Mouse (Mus musculus): ENCODE data around the gene Pigq. TPM values are rescaled to one million over a fixed set of nuclear protein-coding genes. Genes with fewer than 3 reads are reported as not detected.

The Pigq gene
- polyA plus RNA-seq, 1 experiment from 2014 or later, result 51.4 TPM

DNA sequence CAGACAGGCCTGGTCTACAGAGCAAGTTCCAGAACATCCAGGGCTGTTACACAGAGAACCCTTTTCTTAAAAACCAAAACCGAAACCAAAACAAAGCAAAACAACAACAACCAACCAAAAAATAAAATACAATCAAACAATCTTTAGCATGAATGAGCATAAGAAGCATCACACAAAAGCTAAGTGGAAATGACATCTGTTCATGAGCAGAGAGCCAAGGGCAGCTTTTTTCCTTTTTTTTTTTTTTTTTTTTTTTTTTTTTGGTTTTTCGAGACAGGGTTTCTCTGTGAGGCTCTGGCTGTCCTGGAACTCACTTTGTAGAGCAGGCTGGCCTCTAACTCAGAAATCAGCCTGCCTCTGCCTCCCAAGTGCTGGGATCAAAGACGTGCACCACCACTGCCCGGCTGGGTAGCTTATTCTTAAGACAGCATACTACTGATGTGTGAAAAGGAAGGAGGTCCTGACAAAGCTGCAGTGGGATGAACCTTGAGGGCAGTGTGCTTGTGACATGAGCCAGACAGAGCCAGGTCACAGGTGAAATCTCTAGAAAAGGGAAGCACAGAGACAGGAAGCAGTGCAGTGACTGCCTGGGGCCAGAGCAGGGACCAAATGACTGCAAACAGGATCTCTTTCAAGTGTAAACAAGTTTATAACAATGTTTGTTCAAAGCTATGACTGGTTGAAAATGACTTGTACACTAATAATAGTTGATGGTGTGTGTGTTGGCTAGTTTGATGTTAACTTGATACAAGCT is 26.4 kb upstream of the Pigq start:
- no peaks in the 10 kb centered on the region for H3K4me1 ChIP-seq
- WGBS, result 89% methylated on average over 4 of the region's 4 CpGs
- no peak overlapping the region for H3K9ac ChIP-seq
- no peaks in the 10 kb centered on the region for H3K27me3 ChIP-seq
- no peak overlapping the region for H3K4me2 ChIP-seq
- H3K36me3 ChIP-seq (replicated peaks), result peaks cover 3% of the 10 kb centered on the region; the same call in 1 of the 2 replicates
- H3K9me3 ChIP-seq, result no peaks in the 10 kb centered on the region
- no peak overlapping the region for H3K4me3 ChIP-seq (replicated peaks)
- H3K27ac ChIP-seq, result no peak overlapping the region
- ATAC-seq (ENCODE audit: low FRiP score), result no peak

DNA sequence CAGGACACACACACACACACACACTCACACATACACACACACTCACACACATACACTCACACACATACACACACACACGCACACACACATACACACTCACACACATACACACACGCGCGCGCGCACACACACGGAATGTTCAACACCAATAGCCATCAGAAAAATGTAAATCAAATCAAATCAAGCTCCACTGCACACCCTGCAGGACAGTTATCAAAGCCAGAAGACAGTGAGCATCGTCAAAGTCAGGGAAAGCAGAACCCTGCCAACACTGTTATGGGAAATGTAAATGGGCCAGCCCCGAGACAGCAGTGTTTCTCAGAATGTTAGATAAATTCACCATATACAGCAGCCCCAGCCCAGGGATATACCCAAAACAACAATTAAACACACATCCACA is 25.7 kb upstream of the Pigq start:
- H3K4me1 ChIP-seq, result no peaks in the 10 kb centered on the region
- no peaks in the 10 kb centered on the region for H3K27me3 ChIP-seq
- no peak overlapping the region for H3K27ac ChIP-seq
- H3K36me3 ChIP-seq (replicated peaks), result peaks cover 3% of the 10 kb centered on the region; the same call in 1 of the 2 replicates
- no peak overlapping the region for H3K4me3 ChIP-seq (replicated peaks)
- H3K9me3 ChIP-seq, result no peaks in the 10 kb centered on the region
- WGBS, result 95% methylated on average over 9 of the region's 9 CpGs
- ATAC-seq (ENCODE audit: low FRiP score), result no peak
- H3K4me2 ChIP-seq, result no peak overlapping the region
- no peak overlapping the region for H3K9ac ChIP-seq

DNA sequence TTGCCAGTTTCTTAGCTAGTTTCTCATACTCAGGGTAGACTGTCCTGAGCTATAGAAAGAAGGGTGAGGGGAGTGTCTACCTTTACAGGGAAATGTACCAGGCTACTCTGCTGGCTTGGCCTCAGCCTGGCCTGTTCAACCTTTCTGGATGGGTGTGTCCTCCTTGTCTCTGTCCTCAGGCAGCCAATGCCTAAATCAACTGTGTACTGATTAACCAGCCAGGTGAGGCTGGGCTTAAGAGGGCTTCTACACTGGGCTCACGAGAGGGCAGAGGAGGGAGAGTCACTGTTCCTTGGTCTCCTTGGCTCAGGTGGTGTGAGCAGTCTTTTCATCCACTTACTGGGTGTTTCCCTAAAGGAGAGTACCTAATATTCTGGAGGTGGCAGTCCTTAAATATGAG is 23.4 kb upstream of the Pigq start:
- WGBS, result 84% methylated on average over 1 of the region's 1 CpGs
- no peaks in the 10 kb centered on the region for H3K27me3 ChIP-seq
- no peak overlapping the region for H3K4me3 ChIP-seq (replicated peaks)
- no peak overlapping the region for H3K27ac ChIP-seq
- ATAC-seq (ENCODE audit: low FRiP score), result no peak
- no peak overlapping the region for H3K9ac ChIP-seq
- H3K4me2 ChIP-seq, result no peak overlapping the region
- H3K9me3 ChIP-seq, result no peaks in the 10 kb centered on the region
- H3K36me3 ChIP-seq (replicated peaks), result peaks cover 18% of the 10 kb centered on the region
- no peaks in the 10 kb centered on the region for H3K4me1 ChIP-seq

DNA sequence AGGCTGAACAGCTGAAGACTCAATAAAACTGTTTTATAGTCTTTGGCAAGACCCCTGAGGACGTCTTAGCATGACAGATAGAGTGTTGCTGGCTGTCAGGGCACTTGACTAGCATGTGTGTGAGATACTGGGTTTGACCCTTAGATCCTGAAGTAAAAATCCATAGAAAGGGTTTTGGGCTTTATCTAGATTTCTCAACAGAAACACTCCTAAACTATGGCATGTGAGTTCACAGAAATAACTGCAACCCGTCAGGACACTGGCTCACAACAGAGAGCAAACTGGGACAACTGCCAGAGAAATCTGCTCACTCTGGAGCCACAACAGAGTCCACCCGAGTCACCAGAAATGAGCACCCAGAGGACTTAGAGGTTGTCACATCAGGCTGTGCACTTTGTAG is 22.9 kb upstream of the Pigq start:
- WGBS, result 85% methylated on average over 3 of the region's 3 CpGs
- peaks cover 24% of the 10 kb centered on the region for H3K36me3 ChIP-seq (replicated peaks)
- H3K4me1 ChIP-seq, result no peaks in the 10 kb centered on the region
- no peaks in the 10 kb centered on the region for H3K27me3 ChIP-seq
- ATAC-seq (ENCODE audit: low FRiP score), result no peak
- no peaks in the 10 kb centered on the region for H3K9me3 ChIP-seq
- no peak overlapping the region for H3K9ac ChIP-seq
- H3K27ac ChIP-seq, result no peak overlapping the region
- no peak overlapping the region for H3K4me2 ChIP-seq
- no peak overlapping the region for H3K4me3 ChIP-seq (replicated peaks)

DNA sequence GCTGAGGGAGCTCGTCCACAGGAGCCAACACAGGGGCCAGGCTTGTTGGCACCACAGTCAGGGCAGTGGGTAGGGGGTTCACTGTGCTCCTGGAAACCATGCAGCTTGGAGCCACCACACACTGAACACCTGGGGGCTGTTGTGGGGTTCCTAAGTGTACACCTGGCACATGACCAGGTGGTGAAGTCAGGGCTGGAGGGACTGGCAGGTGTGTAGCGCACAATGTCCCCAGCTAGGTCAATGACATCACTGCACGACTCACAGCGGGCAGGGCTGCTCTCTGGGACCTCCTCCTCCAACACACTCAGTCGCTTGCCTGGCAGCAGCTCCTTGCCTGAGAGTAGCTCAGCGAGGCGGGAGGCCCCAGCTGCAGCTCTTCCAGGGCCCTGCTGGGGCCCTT is 19.5 kb upstream of the Pigq start:
- ATAC-seq (ENCODE audit: low FRiP score), result no peak
- 91% methylated on average over 7 of the region's 7 CpGs for WGBS
- Histone ChIP-seq H3K27me3 (no peaks in the 10 kb centered on the region), H3K4me3 (replicated peaks) (no peak overlapping the region), H3K9me3 (no peaks in the 10 kb centered on the region), H3K36me3 (replicated peaks) (peaks cover 50% of the 10 kb centered on the region), H3K4me1 (no peaks in the 10 kb centered on the region), H3K27ac (no peak overlapping the region), H3K9ac (no peak overlapping the region), H3K4me2 (no peak overlapping the region)

DNA sequence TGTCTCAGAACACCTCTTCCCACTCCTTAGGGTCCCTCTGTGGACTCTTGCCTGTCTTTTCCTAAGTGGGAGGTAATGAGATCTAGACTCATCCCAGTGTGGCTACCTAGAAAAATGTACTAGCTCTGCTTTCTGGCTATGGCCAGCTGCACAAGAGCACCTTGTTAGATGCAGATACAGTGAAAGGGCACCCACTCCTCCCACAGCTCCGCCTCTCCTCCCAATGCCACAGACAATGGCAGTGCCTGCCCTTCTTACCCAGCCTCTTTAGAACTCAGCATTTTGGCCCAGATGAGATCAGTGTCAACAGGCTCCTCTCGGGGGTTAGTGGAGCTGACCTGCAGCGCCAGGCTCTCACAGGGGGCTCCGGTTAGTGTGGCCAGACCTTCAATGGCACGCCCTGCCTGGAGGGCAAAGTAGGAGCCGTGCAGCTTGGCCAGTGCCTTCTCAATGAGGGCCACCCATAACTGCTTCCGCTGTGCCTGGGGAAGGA is 17.7 kb upstream of the Pigq start:
- Histone ChIP-seq H3K27ac (no peak overlapping the region), H3K4me1 (no peaks in the 10 kb centered on the region), H3K9me3 (no peaks in the 10 kb centered on the region), H3K36me3 (replicated peaks) (peaks cover 62% of the 10 kb centered on the region), H3K9ac (no peak overlapping the region), H3K4me2 (no peak overlapping the region), H3K27me3 (no peaks in the 10 kb centered on the region), H3K4me3 (replicated peaks) (no peak overlapping the region)
- no peak for ATAC-seq (ENCODE audit: low FRiP score)
- WGBS, result 90% methylated on average over 7 of the region's 7 CpGs

DNA sequence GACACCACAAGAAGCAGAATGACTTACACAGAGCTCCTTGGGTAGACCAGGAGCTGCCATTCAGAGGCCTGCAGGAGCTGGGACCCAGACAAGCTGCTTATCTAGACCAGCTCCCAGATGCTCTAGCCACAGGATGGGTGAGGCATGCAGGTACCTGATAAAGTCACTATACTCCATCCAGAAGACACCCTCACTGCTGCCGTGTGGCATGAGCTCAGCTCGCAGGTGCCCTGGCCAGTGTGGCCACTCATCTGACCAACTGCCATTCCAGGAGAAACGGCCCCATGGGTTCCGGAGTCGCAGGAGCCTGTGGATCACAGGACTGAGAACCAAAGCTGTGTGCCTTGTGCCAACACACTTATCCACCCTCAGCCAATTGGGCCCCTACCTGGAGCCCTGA is 16.8 kb upstream of the Pigq start:
- 98% methylated on average over 5 of the region's 5 CpGs for WGBS
- peaks cover 65% of the 10 kb centered on the region for H3K36me3 ChIP-seq (replicated peaks)
- no peaks in the 10 kb centered on the region for H3K9me3 ChIP-seq
- H3K27ac ChIP-seq, result no peak overlapping the region
- no peak overlapping the region for H3K4me2 ChIP-seq
- no peak overlapping the region for H3K4me3 ChIP-seq (replicated peaks)
- no peak overlapping the region for H3K9ac ChIP-seq
- no peaks in the 10 kb centered on the region for H3K27me3 ChIP-seq
- no peaks in the 10 kb centered on the region for H3K4me1 ChIP-seq
- ATAC-seq (ENCODE audit: low FRiP score), result no peak

DNA sequence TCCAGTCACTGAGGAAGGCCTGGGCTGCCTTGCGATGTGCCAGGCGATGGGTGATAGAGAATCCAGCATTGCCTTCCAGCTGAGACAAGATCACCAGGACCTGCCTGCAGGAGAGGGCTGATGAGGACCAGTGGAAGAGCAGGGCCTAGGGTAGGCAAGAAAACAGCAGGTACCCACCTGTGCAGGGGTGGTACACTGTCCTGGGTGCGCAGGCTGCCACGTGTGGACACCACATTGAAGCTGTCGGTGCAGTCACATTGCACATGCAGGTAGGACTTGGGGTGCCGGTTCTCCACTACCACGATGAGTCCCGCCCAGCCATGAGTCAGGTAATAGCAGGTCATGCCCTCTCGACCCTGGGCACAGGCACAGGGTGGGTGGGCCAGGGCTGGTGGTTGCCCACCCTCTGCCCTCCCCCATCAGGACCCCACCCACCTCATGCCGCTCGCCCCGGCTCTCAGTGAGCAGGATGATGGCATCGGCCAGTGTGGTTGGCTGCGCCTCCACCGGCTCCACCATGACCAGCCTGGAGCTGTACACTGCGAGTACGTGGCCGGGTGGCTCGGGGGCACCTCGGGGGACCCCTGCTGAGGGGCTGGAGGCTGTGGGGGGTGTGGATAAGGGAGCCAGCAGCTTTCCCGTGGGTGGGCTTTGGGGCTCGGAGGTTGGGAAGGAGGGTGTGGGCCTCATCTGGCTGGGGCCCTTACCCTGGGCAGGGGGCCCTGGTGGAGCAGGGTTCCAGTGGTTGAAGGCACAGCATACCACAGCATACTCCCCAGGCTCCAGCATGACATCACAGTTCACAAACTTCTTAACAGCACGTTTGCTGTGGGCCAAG is 15.1 kb upstream of the Pigq start:
- Histone ChIP-seq H3K4me1 (no peaks in the 10 kb centered on the region), H3K9ac (no peak overlapping the region), H3K27me3 (no peaks in the 10 kb centered on the region), H3K4me2 (no peak overlapping the region), H3K4me3 (replicated peaks) (no peak overlapping the region), H3K36me3 (replicated peaks) (peaks cover 62% of the 10 kb centered on the region), H3K9me3 (no peaks in the 10 kb centered on the region), H3K27ac (no peak overlapping the region)
- 93% methylated on average over 23 of the region's 23 CpGs for WGBS
- ATAC-seq (ENCODE audit: low FRiP score), result no peak

DNA sequence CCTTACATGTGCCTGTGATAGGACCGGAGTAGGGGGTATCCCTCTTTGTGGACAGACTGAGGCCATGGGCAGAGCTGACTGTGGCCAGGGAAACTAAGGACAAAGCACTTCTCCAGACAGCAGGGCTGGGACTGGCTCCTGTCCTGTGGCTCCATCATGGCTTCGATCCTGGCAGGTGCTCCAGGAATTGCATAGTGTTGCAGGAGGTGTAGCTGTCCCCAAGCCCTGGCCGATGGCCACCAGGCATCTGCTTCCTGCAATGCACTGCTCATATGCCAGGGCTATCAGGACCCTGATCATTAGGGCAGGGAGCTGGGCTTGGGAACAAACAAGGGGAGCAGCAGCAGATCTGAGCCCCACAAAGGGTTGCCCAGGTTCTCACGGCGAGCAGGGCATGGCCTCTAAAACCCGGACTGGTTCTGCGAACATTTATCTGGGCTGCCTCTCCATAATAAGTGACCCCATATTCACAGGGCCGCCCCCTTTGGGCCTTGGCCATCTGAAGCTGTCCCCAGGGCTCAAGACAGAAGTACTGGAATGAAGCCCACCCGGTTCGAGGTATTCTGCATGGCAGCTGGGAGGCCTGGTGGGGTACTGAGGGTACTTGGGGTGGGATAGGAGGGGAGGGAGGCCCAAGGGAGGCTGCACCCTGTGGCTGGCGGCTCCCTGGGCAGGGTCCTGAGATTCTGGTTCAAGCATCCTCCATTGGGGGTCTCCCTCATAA is 14.2 kb upstream of the Pigq start:
- ATAC-seq (ENCODE audit: low FRiP score), result no peak
- Histone ChIP-seq H3K27ac (no peak overlapping the region), H3K9ac (no peak overlapping the region), H3K36me3 (replicated peaks) (peaks cover 54% of the 10 kb centered on the region), H3K9me3 (no peaks in the 10 kb centered on the region), H3K4me1 (no peaks in the 10 kb centered on the region), H3K4me3 (replicated peaks) (no peak overlapping the region), H3K4me2 (no peak overlapping the region), H3K27me3 (no peaks in the 10 kb centered on the region)
- WGBS, result 95% methylated on average over 11 of the region's 11 CpGs

DNA sequence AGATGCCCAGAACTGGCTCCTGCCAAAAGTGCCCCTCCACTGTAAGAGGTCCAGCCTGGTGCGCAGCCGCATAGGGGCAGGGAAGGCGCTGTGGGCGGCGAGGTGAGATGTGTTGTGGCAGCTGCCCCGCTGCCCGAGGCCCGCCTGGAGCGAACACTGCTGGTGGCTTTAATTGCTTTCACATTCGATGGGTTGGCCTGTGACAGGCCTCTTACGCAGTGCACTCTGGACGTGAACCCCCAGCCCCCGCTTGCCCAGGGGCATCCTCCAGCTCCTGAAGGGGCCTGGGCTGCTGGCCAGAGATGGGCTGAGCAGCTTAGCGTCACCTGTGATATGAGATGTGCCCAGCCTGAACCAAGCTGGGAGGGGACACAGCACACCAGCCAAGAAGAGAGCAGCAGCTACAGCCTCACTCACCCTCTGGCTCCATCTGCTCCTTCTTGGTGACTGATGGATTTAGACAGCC is 12.9 kb upstream of the Pigq start:
- Histone ChIP-seq H3K36me3 (replicated peaks) (peaks cover 41% of the 10 kb centered on the region), H3K27ac (no peak overlapping the region), H3K4me2 (no peak overlapping the region), H3K9ac (no peak overlapping the region), H3K27me3 (peaks cover 11% of the 10 kb centered on the region), H3K4me1 (no peaks in the 10 kb centered on the region), H3K4me3 (replicated peaks) (no peak overlapping the region), H3K9me3 (no peaks in the 10 kb centered on the region)
- WGBS, result 84% methylated on average over 14 of the region's 14 CpGs
- ATAC-seq (ENCODE audit: low FRiP score), result no peak

DNA sequence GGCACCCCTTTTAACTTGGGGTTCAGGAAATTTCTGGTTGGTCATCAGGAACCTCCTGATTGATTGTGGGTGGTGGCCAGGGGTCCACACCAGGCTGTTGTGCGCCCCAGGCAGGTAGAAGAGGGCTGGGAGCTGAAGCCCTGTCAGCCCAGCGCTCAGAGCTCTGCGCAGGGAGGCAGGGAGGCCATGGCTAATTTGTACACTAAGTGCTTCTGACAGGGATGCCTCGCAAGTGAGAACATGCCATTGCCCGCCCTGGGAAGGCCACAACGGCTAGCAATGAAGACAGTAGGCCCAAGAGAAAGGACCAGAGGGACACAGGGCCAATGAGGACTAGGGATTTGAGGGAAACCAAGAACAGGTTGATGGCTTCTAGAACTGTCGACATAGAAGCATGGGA is 11.9 kb upstream of the Pigq start:
- no peak overlapping the region for H3K27ac ChIP-seq
- peaks cover 21% of the 10 kb centered on the region for H3K27me3 ChIP-seq
- 87% methylated on average over 7 of the region's 7 CpGs for WGBS

DNA sequence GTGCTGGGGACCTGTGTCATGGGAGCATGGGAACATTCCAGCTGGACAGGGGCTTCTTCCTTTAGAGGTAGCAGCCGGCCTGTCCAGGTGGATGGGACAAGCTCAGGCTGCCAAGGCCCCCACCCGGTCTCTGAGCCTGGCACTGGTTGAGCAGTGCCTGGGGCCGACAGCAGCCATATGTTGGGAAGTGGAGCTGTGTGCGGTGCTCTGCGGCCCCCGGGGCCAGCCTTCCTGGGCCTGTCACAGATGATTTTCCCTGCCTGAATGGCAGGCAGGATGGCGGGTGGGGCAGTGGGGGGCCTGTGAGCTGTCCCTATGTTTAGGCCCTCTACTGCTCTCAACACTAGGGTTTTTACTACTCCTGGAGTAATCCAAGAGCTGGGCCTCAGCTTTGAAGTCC is 11.5 kb upstream of the Pigq start:
- no peak for ATAC-seq (ENCODE audit: low FRiP score)
- H3K27ac ChIP-seq, result no peak overlapping the region
- H3K4me2 ChIP-seq, result no peak overlapping the region
- 82% methylated on average over 7 of the region's 7 CpGs for WGBS
- peaks cover 34% of the 10 kb centered on the region for H3K36me3 ChIP-seq (replicated peaks)
- peaks cover 9% of the 10 kb centered on the region for H3K4me1 ChIP-seq
- peaks cover 26% of the 10 kb centered on the region for H3K27me3 ChIP-seq
- no peak overlapping the region for H3K4me3 ChIP-seq (replicated peaks)
- no peak overlapping the region for H3K9ac ChIP-seq
- H3K9me3 ChIP-seq, result no peaks in the 10 kb centered on the region

More for the DNA sequence above, 11.9 kb upstream of the Pigq start:
- no peak overlapping the region for H3K4me2 ChIP-seq
- no peak for ATAC-seq (ENCODE audit: low FRiP score)
- H3K4me3 ChIP-seq (replicated peaks), result no peak overlapping the region
- no peak overlapping the region for H3K9ac ChIP-seq
- no peaks in the 10 kb centered on the region for H3K9me3 ChIP-seq
- H3K36me3 ChIP-seq (replicated peaks), result peaks cover 37% of the 10 kb centered on the region
- peaks cover 5% of the 10 kb centered on the region for H3K4me1 ChIP-seq

All from forebrain, embryonic 12.5 days (tissue).